Mouse (Mus musculus) liver, embryonic 14 days (tissue): ENCODE data around the gene Zdhhc13. TPM values are rescaled to one million over a fixed set of nuclear protein-coding genes. Genes with fewer than 3 reads are reported as not detected.

Experiments
- polyA plus RNA-seq: library from polyadenylated mRNA; depleted of rRNA; stranded (reverse); fragments of >200 nt; gene quantifications from 2 replicates; pipeline ENCODE4 v1.2.3, GENCODE M21; 2012; rRNA removed

The Zdhhc13 gene
- polyA plus RNA-seq, result 9.1 and 10.7 TPM in 2 replicates

DNA sequence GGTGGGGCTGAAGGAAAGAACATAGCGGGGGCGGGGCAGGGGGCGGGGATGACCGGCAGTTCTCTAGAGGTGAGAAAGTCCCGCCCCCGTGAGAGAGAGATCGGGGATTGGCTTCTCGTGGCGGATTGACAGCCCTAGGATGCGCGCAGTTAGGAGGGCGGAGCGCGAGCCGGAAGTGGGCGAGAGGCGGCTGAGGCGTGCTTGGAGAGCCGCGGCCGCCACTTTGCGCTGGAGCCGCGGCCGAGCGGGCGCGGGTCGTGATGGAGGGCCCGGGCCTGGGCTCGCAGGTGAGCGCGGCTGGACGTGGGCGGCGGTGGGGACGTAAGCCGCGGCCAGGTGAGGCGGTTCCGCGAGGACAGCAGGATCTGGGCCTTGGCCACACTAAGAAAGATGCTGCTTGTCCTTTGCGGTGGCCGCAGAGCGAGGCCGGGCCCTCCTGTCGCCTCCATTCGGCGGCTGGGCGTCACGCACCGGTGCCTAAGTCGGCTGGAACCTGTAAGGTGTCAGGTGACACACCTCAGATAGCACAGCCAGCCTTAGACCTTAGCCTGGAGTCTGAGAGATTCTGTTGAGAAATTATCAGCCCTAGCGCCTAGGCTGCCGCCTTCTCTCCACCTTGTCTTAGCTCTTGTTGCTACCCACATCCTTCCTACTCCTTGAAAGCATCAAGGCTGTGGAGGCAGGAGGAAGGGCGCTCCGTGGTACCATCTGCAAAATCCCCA, at the start of gene Zdhhc13:
Gene Zdhhc13 (plus strand): TSS at position 153 of the 722 bp plus-strand sequence.

GRCm38 (mm10) chr7:48847820-48848650, 59.2 kb downstream of the Zdhhc13 start, which contains the start of gene Csrp3:
TSS of gene Csrp3 (minus strand) at chr7:48848033.

Other genes with a start within 250 kb of the Zdhhc13 start
- gene Mrgprb2, start 230.9 kb upstream of the Zdhhc13 start, polyA plus RNA-seq, result not detected in 2 replicates
- gene Mrgprb3, start 145.2 kb upstream of the Zdhhc13 start, polyA plus RNA-seq, result not detected in 2 replicates
- gene Csrp3, start 59.0 kb downstream of the Zdhhc13 start, polyA plus RNA-seq, result 0.13 and 0.26 TPM in 2 replicates
- 24.3 and 29.4 TPM in 2 replicates for gene E2f8, start 92.6 kb downstream of the Zdhhc13 start, polyA plus RNA-seq
- gene Nav2, start 119.7 kb downstream of the Zdhhc13 start, polyA plus RNA-seq, result 1.2 and 1.7 TPM in 2 replicates